Mouse (Mus musculus): ENCODE measurements at regions not wholly inside any gene's neighbourhood (a gene's known extent, or its start where the extent isn't known, plus 50 kb on each side); places are given as distances from the start of the nearest gene placed in this dataset.

- H3K4me3 ChIP-seq = no peak overlapping the region
- H3K27ac ChIP-seq = no peak overlapping the region
- no peak for DNase-seq (ENCODE audit: extremely low spot score in 1 of 2, low spot score in 2 of 2)
- intact Hi-C loops (cut with DNase I) = no loop called here
- TF ChIP-seq CTCF (IDR thresholded peaks at IDR 0.05) = no peak
Measured at GRCm38 (mm10) chr16:87044773-87045561, 309.0 kb upstream of the N6amt1 start.

- intact Hi-C loops (cut with DNase I) = no loop called here
- H3K27ac ChIP-seq = no peak overlapping the region
- DNase-seq (ENCODE audit: extremely low spot score in 1 of 2, low spot score in 2 of 2) = no peak
- no peak overlapping the region for H3K4me3 ChIP-seq
- TF ChIP-seq CTCF (IDR thresholded peaks at IDR 0.05) = no peak
Measured at GRCm38 (mm10) chr16:87043689-87044088, 310.3 kb upstream of the N6amt1 start.

- no peak overlapping the region for H3K4me3 ChIP-seq
- intact Hi-C loops (cut with DNase I) = no loop called here
- no peak for TF ChIP-seq CTCF (IDR thresholded peaks at IDR 0.05)
- no peak for DNase-seq (ENCODE audit: extremely low spot score in 1 of 2, low spot score in 2 of 2)
- H3K27ac ChIP-seq = no peak overlapping the region
Measured at GRCm38 (mm10) chr16:87040366-87040765, 313.6 kb upstream of the N6amt1 start.

- no peak overlapping the region for H3K4me3 ChIP-seq
- intact Hi-C loops (cut with DNase I) = no loop called here
- no peak overlapping the region for H3K27ac ChIP-seq
- TF ChIP-seq CTCF (IDR thresholded peaks at IDR 0.05) = no peak
- DNase-seq (ENCODE audit: extremely low spot score in 1 of 2, low spot score in 2 of 2) = no peak
Measured at GRCm38 (mm10) chr16:87039861-87040260, 314.1 kb upstream of the N6amt1 start.

GRCm38 (mm10) chr16:87037061-87037460, 316.9 kb upstream of the N6amt1 start:
- no peak overlapping the region for H3K27ac ChIP-seq
- H3K4me3 ChIP-seq = no peak overlapping the region
- DNase-seq (ENCODE audit: extremely low spot score in 1 of 2, low spot score in 2 of 2) = no peak
- intact Hi-C loops (cut with DNase I) = no loop called here
- no peak for TF ChIP-seq CTCF (IDR thresholded peaks at IDR 0.05)

GRCm38 (mm10) chr16:87031836-87032235, 322.1 kb upstream of the N6amt1 start:
- no peak for DNase-seq (ENCODE audit: extremely low spot score in 1 of 2, low spot score in 2 of 2)
- Histone ChIP-seq H3K27ac (no peak overlapping the region), H3K4me3 (no peak overlapping the region)
- intact Hi-C loops (cut with DNase I) = no loop called here
- no peak for TF ChIP-seq CTCF (IDR thresholded peaks at IDR 0.05)

- TF ChIP-seq CTCF (IDR thresholded peaks at IDR 0.05) = no peak
- Histone ChIP-seq H3K27ac (no peak overlapping the region), H3K4me3 (no peak overlapping the region)
- DNase-seq (ENCODE audit: extremely low spot score in 1 of 2, low spot score in 2 of 2) = no peak
- intact Hi-C loops (cut with DNase I) = loop anchor here (10.0 kb wide), 1 partner anchor 96 kb away; no protein-coding TSS in a partner anchor
Measured at GRCm38 (mm10) chr16:87028516-87029145, 325.4 kb upstream of the N6amt1 start.

GRCm38 (mm10) chr16:87027621-87028020, 326.4 kb upstream of the N6amt1 start:
- no peak for DNase-seq (ENCODE audit: extremely low spot score in 1 of 2, low spot score in 2 of 2)
- no peak overlapping the region for H3K27ac ChIP-seq
- no peak overlapping the region for H3K4me3 ChIP-seq
- intact Hi-C loops (cut with DNase I) = loop anchor here (10.0 kb wide), 1 partner anchor 97 kb away; no protein-coding TSS in a partner anchor
- TF ChIP-seq CTCF (IDR thresholded peaks at IDR 0.05) = no peak

GRCm38 (mm10) chr16:87022041-87022440, 331.9 kb upstream of the N6amt1 start:
- intact Hi-C loops (cut with DNase I) = loop anchor here (10.0 kb wide), 1 partner anchor 103 kb away; no protein-coding TSS in a partner anchor
- DNase-seq (ENCODE audit: extremely low spot score in 1 of 2, low spot score in 2 of 2) = no peak
- no peak for TF ChIP-seq CTCF (IDR thresholded peaks at IDR 0.05)
- H3K4me3 ChIP-seq = no peak overlapping the region
- H3K27ac ChIP-seq = no peak overlapping the region

GRCm38 (mm10) chr16:87017107-87017670, 336.8 kb upstream of the N6amt1 start:
- no peak for DNase-seq (ENCODE audit: extremely low spot score in 1 of 2, low spot score in 2 of 2)
- H3K27ac ChIP-seq = no peak overlapping the region
- H3K4me3 ChIP-seq = no peak overlapping the region
- intact Hi-C loops (cut with DNase I) = no loop called here
- TF ChIP-seq CTCF (IDR thresholded peaks at IDR 0.05) = no peak

- DNase-seq (ENCODE audit: extremely low spot score in 1 of 2, low spot score in 2 of 2) = no peak
- intact Hi-C loops (cut with DNase I) = no loop called here
- TF ChIP-seq CTCF (IDR thresholded peaks at IDR 0.05) = no peak
- no peak overlapping the region for H3K27ac ChIP-seq
- H3K4me3 ChIP-seq = no peak overlapping the region
Measured at GRCm38 (mm10) chr16:87001579-87001978, 352.4 kb upstream of the N6amt1 start.

GRCm38 (mm10) chr16:87001135-87001534, 352.9 kb upstream of the N6amt1 start:
- no peak for TF ChIP-seq CTCF (IDR thresholded peaks at IDR 0.05)
- Histone ChIP-seq H3K27ac (no peak overlapping the region), H3K4me3 (no peak overlapping the region)
- intact Hi-C loops (cut with DNase I) = no loop called here
- DNase-seq (ENCODE audit: extremely low spot score in 1 of 2, low spot score in 2 of 2) = no peak
